Mouse (Mus musculus): ENCODE measurements around the gene Stt3b. TPM values are rescaled to one million over a fixed set of nuclear protein-coding genes. Genes with fewer than 3 reads are reported as not detected.

Stt3b gene
- polyA plus RNA-seq, 1 experiment from 2014 or later: 101 TPM

GRCm38 (mm10) chr9:115313830-115314229 lies 3.6 kb upstream of the Stt3b start:
- H3K36me3 ChIP-seq (replicated peaks): no peaks in the 10 kb centered on the region
- H3K9me3 ChIP-seq: 0 out of 2 replicates have a peak, but pooled peaks cover 5% of the 10 kb centered on the region
- no peak for ATAC-seq (ENCODE audit: low FRiP score)
- no peak overlapping the region for H3K4me2 ChIP-seq
- H3K27ac ChIP-seq: no peak overlapping the region
- peaks cover 9% of the 10 kb centered on the region for H3K4me1 ChIP-seq
- no peak overlapping the region for H3K4me3 ChIP-seq (replicated peaks)
- no peak overlapping the region for H3K9ac ChIP-seq
- 89% methylated on average over 5 of the region's 5 CpGs for WGBS
- peaks cover 3% of the 10 kb centered on the region; the same call in 1 of the 2 replicates for H3K27me3 ChIP-seq

GRCm38 (mm10) chr9:115311223-115311520 lies 951 bp upstream of the Stt3b start:
- peak overlapping the region; percentile 57 for H3K4me2 ChIP-seq
- no peak for ATAC-seq (ENCODE audit: low FRiP score)
- peaks cover 3% of the 10 kb centered on the region; the same call in 1 of the 2 replicates for H3K27me3 ChIP-seq
- H3K4me1 ChIP-seq: peaks cover 29% of the 10 kb centered on the region
- 10% methylated on average over 5 of the region's 5 CpGs for WGBS
- H3K4me3 ChIP-seq (replicated peaks): peak overlapping the region; percentile 94
- H3K9ac ChIP-seq: no peak overlapping the region; the same call in 1 of the 2 replicates
- H3K27ac ChIP-seq: no peak overlapping the region
- H3K36me3 ChIP-seq (replicated peaks): no peaks in the 10 kb centered on the region
- H3K9me3 ChIP-seq: no peaks in the 10 kb centered on the region

- ATAC-seq (ENCODE audit: low FRiP score): peak; percentile 78; the same call in 1 of the 2 replicates
- peak overlapping the region; percentile 63 for H3K4me2 ChIP-seq
Measured at GRCm38 (mm10) chr9:115309977-115310345, 260 bp downstream of the Stt3b start.

GRCm38 (mm10) chr9:115309381-115309971 lies 745 bp downstream of the Stt3b start:
- Histone ChIP-seq H3K4me1 (peaks cover 37% of the 10 kb centered on the region), H3K4me2 (peak overlapping the region; percentile 63), H3K4me3 (replicated peaks) (peak overlapping the region; percentile 94), H3K36me3 (replicated peaks) (no peaks in the 10 kb centered on the region), H3K9me3 (no peaks in the 10 kb centered on the region), H3K9ac (peak overlapping the region; percentile 93), H3K27me3 (peaks cover 3% of the 10 kb centered on the region; the same call in 1 of the 2 replicates), H3K27ac (peak overlapping the region; percentile 98)
- 0% methylated on average over 49 of the region's 65 CpGs for WGBS
- ATAC-seq (ENCODE audit: low FRiP score): peak; percentile 10

More at GRCm38 (mm10) chr9:115309977-115310345, 260 bp downstream of the Stt3b start:
- Histone ChIP-seq H3K9ac (peak overlapping the region; percentile 93), H3K27me3 (peaks cover 3% of the 10 kb centered on the region; the same call in 1 of the 2 replicates), H3K4me1 (peaks cover 36% of the 10 kb centered on the region), H3K4me3 (replicated peaks) (peak overlapping the region; percentile 94), H3K36me3 (replicated peaks) (no peaks in the 10 kb centered on the region), H3K27ac (peak overlapping the region; percentile 98), H3K9me3 (no peaks in the 10 kb centered on the region)
- 0% methylated on average over 18 of the region's 42 CpGs for WGBS

GRCm38 (mm10) chr9:115308941-115309380 lies 1.3 kb downstream of the Stt3b start:
- WGBS: 0% methylated on average over 18 of the region's 18 CpGs
- H3K4me2 ChIP-seq: peak overlapping the region; percentile 63
- peak overlapping the region; percentile 98 for H3K27ac ChIP-seq
- H3K36me3 ChIP-seq (replicated peaks): no peaks in the 10 kb centered on the region
- peak overlapping the region; percentile 93 for H3K9ac ChIP-seq
- peaks cover 35% of the 10 kb centered on the region for H3K4me1 ChIP-seq
- no peak for ATAC-seq (ENCODE audit: low FRiP score)
- peaks cover 3% of the 10 kb centered on the region; the same call in 1 of the 2 replicates for H3K27me3 ChIP-seq
- no peaks in the 10 kb centered on the region for H3K9me3 ChIP-seq
- H3K4me3 ChIP-seq (replicated peaks): peak overlapping the region; percentile 94

GRCm38 (mm10) chr9:115308401-115308800 lies 1.8 kb downstream of the Stt3b start:
- Histone ChIP-seq H3K9ac (peak overlapping the region; percentile 93), H3K27me3 (peaks cover 3% of the 10 kb centered on the region; the same call in 1 of the 2 replicates), H3K36me3 (replicated peaks) (no peaks in the 10 kb centered on the region), H3K9me3 (no peaks in the 10 kb centered on the region), H3K4me3 (replicated peaks) (peak overlapping the region; percentile 94), H3K4me2 (peak overlapping the region; percentile 63), H3K4me1 (peaks cover 39% of the 10 kb centered on the region), H3K27ac (no peak overlapping the region)
- 14% methylated on average over 4 of the region's 4 CpGs for WGBS
- ATAC-seq (ENCODE audit: low FRiP score): no peak

GRCm38 (mm10) chr9:115306202-115306601 lies 4.0 kb downstream of the Stt3b start:
- H3K4me3 ChIP-seq (replicated peaks): peak overlapping the region; percentile 94
- H3K4me1 ChIP-seq: peaks cover 55% of the 10 kb centered on the region
- H3K4me2 ChIP-seq: peak overlapping the region; percentile 63
- no peak overlapping the region for H3K27ac ChIP-seq
- H3K9me3 ChIP-seq: no peaks in the 10 kb centered on the region
- no peak for ATAC-seq (ENCODE audit: low FRiP score)
- H3K9ac ChIP-seq: 0 out of 2 replicates have a peak overlapping the region, but pooled peaks have one; percentile 9
- WGBS: 32% methylated on average over 6 of the region's 6 CpGs
- no peaks in the 10 kb centered on the region for H3K27me3 ChIP-seq
- H3K36me3 ChIP-seq (replicated peaks): 0 out of 2 replicates have a peak, but pooled peaks cover 2% of the 10 kb centered on the region

- Histone ChIP-seq H3K36me3 (replicated peaks) (0 out of 2 replicates have a peak, but pooled peaks cover 3% of the 10 kb centered on the region), H3K27me3 (no peaks in the 10 kb centered on the region), H3K4me2 (no peak overlapping the region), H3K4me1 (peaks cover 65% of the 10 kb centered on the region), H3K9ac (no peak overlapping the region), H3K9me3 (no peaks in the 10 kb centered on the region), H3K4me3 (replicated peaks) (no peak overlapping the region), H3K27ac (no peak overlapping the region)
- 58% methylated on average over 4 of the region's 4 CpGs for WGBS
- no peak for ATAC-seq (ENCODE audit: low FRiP score)
Measured at GRCm38 (mm10) chr9:115304149-115304548, 6.1 kb downstream of the Stt3b start.

- WGBS: 85% methylated on average over 7 of the region's 7 CpGs
- ATAC-seq (ENCODE audit: low FRiP score): no peak
Measured at GRCm38 (mm10) chr9:115301593-115301992, 8.6 kb downstream of the Stt3b start.

GRCm38 (mm10) chr9:115301002-115301579 lies 9.1 kb downstream of the Stt3b start:
- no peak overlapping the region for H3K4me3 ChIP-seq (replicated peaks)
- ATAC-seq (ENCODE audit: low FRiP score): no peak
- 96% methylated on average over 6 of the region's 6 CpGs for WGBS
- peaks cover 44% of the 10 kb centered on the region for H3K4me1 ChIP-seq
- H3K9me3 ChIP-seq: no peaks in the 10 kb centered on the region
- no peak overlapping the region for H3K4me2 ChIP-seq
- H3K27ac ChIP-seq: no peak overlapping the region
- no peak overlapping the region for H3K9ac ChIP-seq
- H3K36me3 ChIP-seq (replicated peaks): 0 out of 2 replicates have a peak, but pooled peaks cover 3% of the 10 kb centered on the region
- no peaks in the 10 kb centered on the region for H3K27me3 ChIP-seq

More at GRCm38 (mm10) chr9:115301593-115301992, 8.6 kb downstream of the Stt3b start:
- Histone ChIP-seq H3K9ac (no peak overlapping the region), H3K4me1 (peaks cover 49% of the 10 kb centered on the region), H3K4me3 (replicated peaks) (no peak overlapping the region), H3K9me3 (no peaks in the 10 kb centered on the region), H3K27me3 (no peaks in the 10 kb centered on the region), H3K27ac (no peak overlapping the region), H3K36me3 (replicated peaks) (0 out of 2 replicates have a peak, but pooled peaks cover 3% of the 10 kb centered on the region), H3K4me2 (no peak overlapping the region)

GRCm38 (mm10) chr9:115296738-115297137 lies 13.5 kb downstream of the Stt3b start:
- Histone ChIP-seq H3K27ac (no peak overlapping the region), H3K36me3 (replicated peaks) (0 out of 2 replicates have a peak, but pooled peaks cover 3% of the 10 kb centered on the region), H3K27me3 (no peaks in the 10 kb centered on the region), H3K4me3 (replicated peaks) (no peak overlapping the region), H3K9ac (no peak overlapping the region), H3K4me1 (peaks cover 27% of the 10 kb centered on the region), H3K9me3 (no peaks in the 10 kb centered on the region), H3K4me2 (no peak overlapping the region)
- 89% methylated on average over 7 of the region's 7 CpGs for WGBS
- no peak for ATAC-seq (ENCODE audit: low FRiP score)

GRCm38 (mm10) chr9:115293920-115294594 lies 16.2 kb downstream of the Stt3b start:
- WGBS: 88% methylated on average over 10 of the region's 10 CpGs
- no peak overlapping the region for H3K4me3 ChIP-seq (replicated peaks)
- no peak for ATAC-seq (ENCODE audit: low FRiP score)

More at GRCm38 (mm10) chr9:115293920-115294594, 16.2 kb downstream of the Stt3b start:
- H3K27ac ChIP-seq: no peak overlapping the region
- H3K9me3 ChIP-seq: no peaks in the 10 kb centered on the region
- no peak overlapping the region for H3K9ac ChIP-seq
- H3K27me3 ChIP-seq: no peaks in the 10 kb centered on the region
- peaks cover 14% of the 10 kb centered on the region for H3K4me1 ChIP-seq
- H3K4me2 ChIP-seq: no peak overlapping the region
- H3K36me3 ChIP-seq (replicated peaks): no peaks in the 10 kb centered on the region

Measured in forebrain, embryonic 12.5 days (tissue).